8 mouse cellular contexts compared by ENCODE assay signal in the genomic region with DNA sequence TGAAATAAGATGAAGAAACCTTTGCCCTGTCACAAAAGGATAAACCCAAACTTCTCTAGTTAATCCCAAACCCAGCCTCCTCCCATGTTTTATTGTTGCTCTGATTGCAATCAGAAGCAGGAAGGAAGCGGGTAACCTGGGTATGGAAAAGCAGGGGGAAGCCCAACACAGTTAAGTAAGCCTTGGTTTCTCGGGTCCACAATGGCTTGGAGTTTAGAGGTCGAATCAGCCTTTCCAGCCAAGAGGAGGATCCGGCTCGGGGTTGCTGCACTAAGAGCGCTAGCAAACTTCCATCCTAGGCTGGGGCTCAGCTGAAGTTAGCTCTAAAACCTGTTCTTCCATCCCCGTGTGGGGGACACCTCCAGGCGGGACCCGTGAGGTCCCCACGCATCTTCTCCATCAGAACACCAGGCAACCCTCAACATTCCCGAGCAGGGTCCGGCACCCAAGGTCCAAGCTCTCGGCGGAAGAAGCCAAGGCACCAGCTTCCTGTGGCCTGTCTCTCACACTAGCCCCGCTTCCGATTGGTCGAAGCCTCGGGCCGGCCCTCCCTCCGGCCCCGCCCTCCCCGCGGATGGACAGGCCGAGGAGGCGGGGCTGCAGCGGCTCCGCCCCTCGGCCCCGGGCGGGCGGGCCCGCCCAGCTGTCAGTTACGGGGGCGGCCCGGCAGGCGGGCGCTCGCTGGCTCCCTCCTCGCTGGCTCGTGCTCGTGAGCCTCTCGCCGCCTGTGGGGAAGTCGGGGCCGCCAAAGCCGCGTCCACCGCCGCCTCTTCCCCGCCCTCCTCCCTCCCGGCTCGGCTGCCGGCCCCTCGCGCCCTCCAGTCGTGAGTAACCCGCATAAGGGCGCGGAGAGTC. TPM values are rescaled to one million over a fixed set of nuclear protein-coding genes. Genes with fewer than 3 reads are reported as not detected.
DNase-seq lines count a peak whose midpoint lies in the region; ATAC-seq lines count a peak whose summit lies in the region.

A gene (plus strand): TSS at position 605 of the 855 bp plus-strand sequence.

- H3K27me3 ChIP-seq in forebrain, embryonic 13.5 days = no peaks in the 10 kb centered on the region
- no peaks in the 10 kb centered on the region for H3K27me3 ChIP-seq in liver, embryonic 15.5 days
- no peaks in the 10 kb centered on the region for H3K27me3 ChIP-seq in neural tube, embryonic 11.5 days (ENCODE audit: control insufficient read depth, insufficient read depth, low read length)
- H3K27me3 ChIP-seq in stomach, embryonic 16.5 days (ENCODE audit: control insufficient read depth, insufficient read depth, low read length) = no peaks in the 10 kb centered on the region

- peak within 1 kb of the TSS; percentile 83 for H3K4me3 ChIP-seq in forebrain, embryonic 13.5 days
- peak within 1 kb of the TSS; percentile 93 for H3K4me3 ChIP-seq in liver, embryonic 15.5 days (replicated peaks)
- H3K4me3 ChIP-seq in neural tube, embryonic 11.5 days (ENCODE audit: low read depth, low read length) = peak within 1 kb of the TSS; percentile 79
- peak within 1 kb of the TSS; percentile 85 for H3K4me3 ChIP-seq in stomach, embryonic 16.5 days (replicated peaks; ENCODE audit: low read length)

- peaks cover 17% of the 10 kb centered on the region for H3K4me1 ChIP-seq in forebrain, embryonic 13.5 days
- H3K4me1 ChIP-seq in liver, embryonic 15.5 days (replicated peaks) = peaks cover 27% of the 10 kb centered on the region
- peaks cover 11% of the 10 kb centered on the region; the same call in 1 of the 2 replicates for H3K4me1 ChIP-seq in neural tube, embryonic 11.5 days (ENCODE audit: control insufficient read depth, insufficient read depth, low read length)
- H3K4me1 ChIP-seq in stomach, embryonic 16.5 days (ENCODE audit: control insufficient read depth, insufficient read depth, low read length) = peaks cover 13% of the 10 kb centered on the region

- H3K27ac ChIP-seq in forebrain, embryonic 13.5 days = peak within 1 kb of the TSS; percentile 82
- peak within 1 kb of the TSS; percentile 96 for H3K27ac ChIP-seq in liver, embryonic 15.5 days (replicated peaks)
- peak within 1 kb of the TSS; percentile 87 for H3K27ac ChIP-seq in neural tube, embryonic 11.5 days (ENCODE audit: low read depth, low read length)
- H3K27ac ChIP-seq in stomach, embryonic 16.5 days (ENCODE audit: low read length) = peak within 1 kb of the TSS; percentile 96

- peak within 1 kb of the TSS; percentile 80 for H3K9ac ChIP-seq in forebrain, embryonic 13.5 days
- peak within 1 kb of the TSS; percentile 93 for H3K9ac ChIP-seq in liver, embryonic 15.5 days
- peak within 1 kb of the TSS; percentile 78 for H3K9ac ChIP-seq in neural tube, embryonic 11.5 days (ENCODE audit: low read length)
- H3K9ac ChIP-seq in stomach, embryonic 16.5 days (ENCODE audit: low read length) = peak within 1 kb of the TSS; percentile 88

- H3K36me3 ChIP-seq in forebrain, embryonic 13.5 days (ENCODE audit: poor library complexity, severe bottlenecking) = no peaks in the 10 kb centered on the region
- peaks cover 4% of the 10 kb centered on the region; the same call in 1 of the 2 replicates for H3K36me3 ChIP-seq in liver, embryonic 15.5 days (replicated peaks)
- H3K36me3 ChIP-seq in neural tube, embryonic 11.5 days (ENCODE audit: control insufficient read depth, insufficient read depth, low read length) = no peaks in the 10 kb centered on the region
- no peaks in the 10 kb centered on the region for H3K36me3 ChIP-seq in stomach, embryonic 16.5 days (ENCODE audit: control insufficient read depth, insufficient read depth, low read length)

- peak; percentile 95 for ATAC-seq in cerebellum, adult (ENCODE audit: insufficient number of reproducible peaks, low FRiP score, low TSS enrichment)
- ATAC-seq in forebrain, embryonic 13.5 days = peak; percentile 98
- ATAC-seq in liver, embryonic 15.5 days (ENCODE audit: insufficient read depth) = peak; percentile 95
- ATAC-seq in neural tube, embryonic 11.5 days (ENCODE audit: insufficient read depth, low FRiP score, low TSS enrichment) = peak; percentile 99
- ATAC-seq in stomach, embryonic 16.5 days (ENCODE audit: insufficient read depth, low FRiP score) = peak; percentile 99

- peak; percentile 88 for DNase-seq in ES-CJ7 (ENCODE audit: low read depth, low spot score)
- DNase-seq in heart, postnatal 10 days = peak; percentile 93 to 94
- peak; percentile 93 to 97 for DNase-seq in kidney, postnatal 4 days
- DNase-seq in neural tube, embryonic 11.5 days (ENCODE audit: low spot score) = peak; percentile 98

- H3K9me3 ChIP-seq in forebrain, embryonic 13.5 days (replicated peaks) = no peaks in the 10 kb centered on the region
- H3K9me3 ChIP-seq in liver, embryonic 15.5 days (replicated peaks) = no peaks in the 10 kb centered on the region
- no peaks in the 10 kb centered on the region for H3K9me3 ChIP-seq in neural tube, embryonic 11.5 days (ENCODE audit: control insufficient read depth, low read length)
- H3K9me3 ChIP-seq in stomach, embryonic 16.5 days (replicated peaks; ENCODE audit: control insufficient read depth, low read length) = no peaks in the 10 kb centered on the region

- WGBS in forebrain, embryonic 13.5 days = under 1% methylated on average over 50 of the region's 59 CpGs
- under 1% methylated on average over 57 of the region's 59 CpGs for WGBS in liver, embryonic 15.5 days (ENCODE audit: insufficient replicate concordance)
- WGBS in neural tube, embryonic 11.5 days = 1% methylated on average over 49 of the region's 59 CpGs
- under 1% methylated on average over 50 of the region's 59 CpGs for WGBS in stomach, embryonic 16.5 days

- H3K4me2 ChIP-seq in forebrain, embryonic 13.5 days = peak within 1 kb of the TSS; percentile 90
- H3K4me2 ChIP-seq in liver, embryonic 15.5 days = peak within 1 kb of the TSS; percentile 91
- H3K4me2 ChIP-seq in neural tube, embryonic 11.5 days (ENCODE audit: low read depth) = peak within 1 kb of the TSS; percentile 90
- H3K4me2 ChIP-seq in stomach, embryonic 16.5 days (ENCODE audit: low read depth, low read length) = peak within 1 kb of the TSS; percentile 74

- intact Hi-C loops in heart, postnatal 10 days (cut with DNase I) = no loop called here

RNA-seq across cellular contexts. Expression of the gene that starts here (rescaled TPM):
- polyA plus RNA-seq in forebrain, embryonic 13.5 days (2015; fragmentation: Nextera tagmentation; extraction: Ambion mirVana) = 17.0 and 17.5 TPM in 2 replicates
- total RNA-seq in heart, postnatal 10 days (2021) = 10 to 100 TPM; 34.3 to 37.1 TPM
- 7.7 and 7.9 TPM in 2 replicates for polyA plus RNA-seq in liver, embryonic 15.5 days (2015; fragmentation: Nextera tagmentation; extraction: Ambion mirVana)
- 13.5 and 14.5 TPM in 2 replicates for polyA plus RNA-seq in neural tube, embryonic 11.5 days (2014; fragmentation: Nextera tagmentation; extraction: Ambion mirVana)
- polyA plus RNA-seq in stomach, embryonic 16.5 days (2015; fragmentation: Nextera tagmentation; extraction: Ambion mirVana) = 16.7 and 18.1 TPM in 2 replicates

Comparison
In these comparisons a context has a peak if more than half of its experiments do, and no peak if none do; other contexts are left out.
1. Peak in every context shown above with its lines: DNase-seq, ATAC-seq, H3K4me3 ChIP-seq and H3K27ac ChIP-seq.